Mouse (Mus musculus) gastrocnemius, adult 18-20 months (tissue): ENCODE data around the gene Tomm40. TPM values are rescaled to one million over a fixed set of nuclear protein-coding genes. Genes with fewer than 3 reads are reported as not detected.

Source experiments
- DNase-seq: peaks from one replicate; pipeline ENCODE4 v3.0.0; 2021; ENCODE audit warnings: low spot score
- total RNA-seq, 2 experiments: library from RNA; stranded (reverse); gene quantifications; 2 replicates each; pipeline ENCODE4 v1.2.3; 2021

Gene Tomm40
- total RNA-seq, 2 experiments from 2014 or later, result 40.8 to 44.0 TPM

DNA sequence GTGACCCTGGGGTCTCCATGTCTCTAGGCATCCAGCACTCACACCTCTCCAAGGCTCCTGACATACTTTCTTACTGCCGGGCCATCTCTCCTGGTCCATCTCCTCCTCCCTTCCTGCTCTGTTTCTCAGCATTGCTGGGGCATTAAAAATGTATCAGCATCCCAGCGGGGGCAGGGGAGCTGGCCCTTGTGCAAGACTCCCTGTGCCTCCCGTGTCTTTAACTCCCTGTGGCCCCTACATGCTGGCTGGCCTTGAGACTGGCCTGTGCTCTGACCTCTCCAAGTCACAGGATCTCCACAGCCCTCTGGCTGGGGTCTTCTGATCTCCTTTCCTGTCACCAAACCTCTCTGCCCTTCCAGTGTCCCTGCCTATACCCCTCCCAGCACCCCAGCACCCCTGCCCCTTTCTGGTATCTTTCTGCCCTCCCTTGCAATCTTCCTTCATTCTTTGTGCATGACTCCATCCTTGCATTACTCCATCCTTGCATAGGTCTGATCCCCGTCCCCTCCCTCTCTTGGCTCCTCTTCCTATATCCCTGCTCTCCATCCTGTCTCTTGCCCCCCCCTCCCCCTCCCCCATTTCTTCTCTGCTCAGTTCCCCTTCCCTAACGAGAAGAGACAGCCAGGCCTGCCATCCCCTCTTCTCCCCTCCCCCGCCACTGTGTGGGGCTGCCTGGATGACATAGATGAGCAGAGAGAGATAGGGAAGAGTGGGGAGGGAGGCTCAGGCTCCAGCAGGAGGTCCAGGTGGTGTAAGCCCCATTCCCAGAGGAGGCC is 31.4 kb upstream of the Tomm40 start:
- no peak for DNase-seq

DNA sequence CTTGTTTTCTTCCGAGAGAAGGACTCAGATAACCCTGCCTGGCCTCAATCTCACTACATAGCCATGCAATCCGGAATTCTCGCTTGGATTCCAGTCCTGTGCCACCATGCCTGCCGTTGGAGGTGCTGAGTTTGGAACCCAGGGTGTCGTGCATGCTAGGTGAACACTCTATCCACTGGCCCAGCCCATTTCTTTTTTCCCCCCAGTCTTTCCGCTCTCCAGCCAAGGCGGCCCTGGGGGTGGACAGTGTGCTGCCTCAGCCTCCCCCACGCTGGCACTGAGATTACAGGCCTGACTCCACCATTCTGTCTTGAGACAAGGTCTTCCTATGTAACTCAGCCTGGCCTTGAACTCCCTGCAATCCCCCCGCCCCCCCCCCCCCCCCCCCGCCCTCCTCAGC is 30.7 kb upstream of the Tomm40 start:
- DNase-seq, result no peak

DNA sequence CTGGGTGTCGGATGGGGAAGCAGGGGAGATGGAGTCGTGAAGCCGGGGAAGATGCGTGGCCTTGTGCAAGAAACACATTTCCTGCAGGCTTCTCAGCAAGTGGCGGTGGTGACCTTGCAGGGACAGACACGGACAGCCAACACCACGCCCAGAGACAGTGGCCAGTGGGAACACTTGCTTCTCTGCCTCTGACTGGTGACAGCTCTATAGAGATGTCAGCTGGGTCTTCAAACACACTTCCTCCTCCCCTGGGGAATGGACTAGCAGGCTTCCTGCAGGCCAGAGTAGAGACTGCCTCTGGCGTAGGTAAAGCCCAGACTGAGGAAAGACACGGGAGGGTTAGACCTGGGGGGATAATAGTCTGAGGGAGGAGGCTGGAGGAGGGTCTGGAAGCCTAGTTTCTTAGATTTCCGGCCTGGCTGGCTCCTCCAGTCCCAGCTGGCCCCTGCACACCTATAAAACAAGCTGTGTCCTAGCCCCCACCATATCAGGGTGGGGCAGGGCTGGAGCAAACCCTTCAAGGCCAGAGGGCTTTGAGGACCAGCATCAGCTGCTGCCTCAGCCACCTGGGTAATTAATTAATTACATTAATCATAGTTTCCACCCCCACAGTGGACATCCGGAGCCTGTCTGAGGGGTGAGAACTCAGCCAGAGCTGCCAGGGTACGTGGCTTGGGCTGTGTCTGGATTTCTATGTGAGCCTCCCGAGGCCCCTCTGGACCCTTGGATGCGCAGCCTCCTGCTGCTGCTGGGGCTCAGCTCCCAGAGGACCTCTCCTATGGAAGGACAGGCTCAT is 29.6 kb upstream of the Tomm40 start:
- DNase-seq, result no peak

DNA sequence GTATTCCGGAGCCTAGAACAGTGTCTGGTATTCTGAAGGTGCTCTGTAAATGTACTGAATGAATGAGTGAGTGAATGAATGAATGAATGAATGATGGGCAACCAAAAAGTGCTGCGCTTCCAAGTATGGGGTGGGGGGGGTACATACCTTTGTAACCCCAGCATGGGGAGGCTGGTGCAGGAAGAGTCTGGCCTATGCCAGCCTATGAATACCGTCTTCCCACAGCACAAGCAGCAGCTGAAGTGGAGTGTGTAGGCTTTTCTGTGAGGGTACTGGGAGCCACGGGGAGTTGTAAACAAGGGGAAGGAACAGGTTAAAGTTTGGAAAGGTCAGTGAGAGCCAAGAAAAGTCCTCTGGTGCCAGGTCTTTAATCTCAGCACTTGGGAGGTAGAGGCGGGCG is 28.6 kb upstream of the Tomm40 start:
- no peak for DNase-seq

DNA sequence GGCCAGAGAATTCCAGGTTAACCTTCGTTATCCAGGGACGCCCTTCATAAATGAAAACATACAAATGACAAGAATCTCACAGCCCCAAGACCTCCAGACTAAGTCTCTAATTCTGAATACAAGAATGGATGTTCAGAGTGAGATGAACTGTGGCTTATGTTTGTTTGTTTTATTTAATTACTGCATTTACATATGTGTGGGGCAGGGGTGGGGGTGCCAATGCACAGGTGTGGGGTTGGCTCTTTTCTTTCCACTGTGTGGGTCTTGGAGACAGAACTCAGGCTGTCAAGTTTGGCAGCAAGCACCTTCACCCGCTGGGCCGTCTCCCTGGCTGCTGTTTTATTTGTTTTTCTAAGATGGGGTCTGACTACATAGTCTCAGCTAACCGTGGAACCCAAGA is 27.2 kb upstream of the Tomm40 start:
- DNase-seq, result no peak

DNA sequence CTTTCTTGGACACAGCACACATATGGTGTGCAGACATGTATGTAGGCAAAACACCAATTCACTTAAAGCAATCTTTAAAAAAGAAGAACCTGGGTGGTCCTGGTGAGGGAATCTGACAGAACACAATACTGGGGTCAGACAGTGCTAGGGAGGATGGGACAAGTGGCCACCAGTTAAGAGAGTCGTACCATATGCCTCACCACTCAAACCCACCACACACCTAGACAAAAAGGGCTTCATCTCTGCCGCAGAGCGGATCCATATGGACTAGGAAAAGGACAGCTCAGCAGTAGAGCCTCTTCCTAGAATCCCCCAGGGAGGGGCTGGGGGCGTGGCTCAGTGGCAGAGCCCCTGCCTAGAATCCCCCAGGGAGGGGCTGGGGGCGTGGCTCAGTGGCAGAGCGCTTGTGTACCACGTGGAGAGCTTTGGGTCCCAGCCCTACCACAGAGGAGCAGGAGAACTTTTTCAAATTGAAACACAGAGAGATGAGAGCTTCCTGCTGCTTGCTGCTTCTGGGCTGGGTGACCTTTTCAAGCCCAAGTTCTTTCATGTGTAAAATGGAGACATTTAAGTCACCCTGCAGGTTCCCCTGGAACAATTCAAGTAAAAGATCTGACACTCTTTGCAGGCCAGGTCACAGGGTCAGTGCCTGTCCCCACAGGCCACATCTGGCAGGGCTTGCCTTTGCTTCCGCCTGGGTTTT is 26.2 kb upstream of the Tomm40 start:
- DNase-seq, result no peak

DNA sequence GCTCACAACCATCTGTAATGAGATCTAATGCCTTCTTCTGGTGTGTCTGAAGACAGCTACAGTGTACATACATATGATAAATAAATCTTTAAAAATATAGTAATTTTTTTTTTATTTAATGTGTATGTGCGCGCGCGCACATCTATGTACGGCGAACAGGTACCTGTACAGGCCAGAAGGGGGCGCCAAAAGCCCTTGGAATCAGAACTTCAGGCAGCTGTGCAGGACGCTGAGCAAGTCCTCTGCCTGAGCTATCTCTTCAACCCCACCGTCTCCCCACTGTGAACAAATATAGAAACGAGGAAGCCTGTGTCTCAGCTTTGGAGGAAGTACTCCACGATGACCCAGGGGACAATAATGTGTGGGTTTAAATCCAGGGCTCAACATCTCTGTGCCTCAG is 25.0 kb upstream of the Tomm40 start:
- DNase-seq, result no peak

DNA sequence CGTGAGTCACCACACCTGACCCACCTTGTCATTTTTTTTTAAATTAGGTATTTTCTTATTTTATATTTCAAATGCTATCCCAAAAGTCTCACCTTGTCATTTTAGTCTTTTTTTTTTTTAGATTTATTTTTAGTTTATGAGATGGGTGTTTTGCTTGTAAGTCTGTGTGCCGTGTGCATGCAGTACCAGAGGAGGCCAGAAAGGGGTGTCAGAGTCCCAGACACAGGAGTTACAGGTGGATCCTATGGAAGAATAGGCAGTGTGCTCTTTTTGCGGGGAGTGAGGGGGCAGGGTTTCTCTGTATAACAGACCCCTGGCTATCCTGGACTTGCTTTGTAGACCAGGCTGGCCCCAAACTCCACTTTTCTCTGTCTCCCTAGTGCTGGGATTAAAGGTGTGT is 23.5 kb upstream of the Tomm40 start:
- DNase-seq, result no peak

DNA sequence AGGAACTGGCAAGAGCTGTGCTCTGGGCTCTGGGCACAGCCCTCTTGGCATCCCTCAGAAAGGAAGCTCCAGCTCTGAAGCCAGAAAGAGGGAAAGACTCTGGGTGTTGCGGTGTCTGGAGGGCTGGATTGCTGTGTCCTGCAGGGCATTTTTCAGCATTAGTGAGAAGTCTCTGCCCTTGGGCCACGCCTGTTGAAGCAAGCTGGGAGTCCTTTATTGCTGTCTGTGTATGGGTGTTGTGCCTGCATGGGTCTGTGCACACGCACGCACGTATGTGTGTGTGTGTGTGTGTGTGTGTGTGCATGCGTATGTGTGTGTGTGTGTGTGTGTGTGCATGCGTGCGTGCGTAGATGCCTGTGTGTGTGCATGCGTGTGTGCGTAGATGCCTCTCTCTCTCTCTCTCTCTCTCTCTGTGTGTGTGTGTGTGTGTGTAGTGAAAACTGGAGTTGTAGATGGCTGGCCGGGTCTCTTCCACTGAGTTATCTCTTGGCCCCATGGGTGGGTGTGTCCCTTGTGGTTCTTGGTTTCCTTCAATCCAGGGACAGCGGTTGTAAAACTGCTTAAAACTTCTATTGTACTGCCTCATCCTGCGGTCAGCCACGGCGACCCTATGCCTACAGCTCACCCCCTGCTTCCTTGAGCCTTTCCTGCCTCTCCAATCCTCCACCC is 21.3 kb upstream of the Tomm40 start:
- no peak for DNase-seq

DNA sequence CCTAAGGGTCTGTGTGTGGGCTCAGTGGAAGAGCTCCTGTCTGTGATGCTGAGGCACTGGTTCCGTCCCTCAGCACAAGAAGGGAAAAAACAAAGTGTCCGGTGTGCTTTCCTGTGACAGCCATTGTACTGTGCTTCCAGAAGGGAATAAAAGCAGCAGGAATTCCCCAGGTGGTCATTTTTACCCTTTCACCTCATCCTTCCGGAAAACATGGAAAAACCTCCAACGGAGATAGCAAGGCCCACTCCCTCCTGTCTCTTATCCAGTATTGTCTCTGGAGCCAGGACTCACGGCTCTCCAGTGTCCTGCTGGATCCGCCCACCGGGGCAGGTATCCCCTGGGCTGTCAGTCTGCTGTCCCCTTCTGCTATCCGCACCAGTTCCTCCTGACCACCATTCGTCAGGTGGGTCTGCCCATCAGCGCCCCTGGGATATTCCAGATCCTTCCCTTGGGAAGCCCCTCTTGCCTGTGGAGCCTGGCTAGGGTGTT is 19.0 kb upstream of the Tomm40 start:
- DNase-seq, result no peak

DNA sequence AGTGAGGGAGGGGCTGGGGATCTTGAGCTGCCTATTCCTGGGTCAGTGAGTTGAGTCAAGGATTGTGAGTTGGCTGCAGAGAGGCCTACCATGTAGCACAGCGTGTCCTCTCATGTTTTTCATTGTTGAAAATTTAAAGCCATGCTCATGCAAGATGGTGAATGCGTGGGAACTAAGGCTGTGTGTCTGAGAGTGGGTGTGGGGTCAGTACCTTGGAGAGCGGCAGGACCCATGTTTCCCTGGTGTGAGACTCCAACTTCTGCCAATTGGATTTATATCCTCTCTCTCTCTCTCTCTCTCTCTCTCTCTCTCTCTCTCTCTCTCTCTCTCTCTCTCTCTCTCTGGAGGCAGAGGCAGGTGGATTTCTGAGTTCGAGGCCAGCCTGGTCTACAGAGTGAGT is 11.3 kb upstream of the Tomm40 start:
- DNase-seq, result no peak

DNA sequence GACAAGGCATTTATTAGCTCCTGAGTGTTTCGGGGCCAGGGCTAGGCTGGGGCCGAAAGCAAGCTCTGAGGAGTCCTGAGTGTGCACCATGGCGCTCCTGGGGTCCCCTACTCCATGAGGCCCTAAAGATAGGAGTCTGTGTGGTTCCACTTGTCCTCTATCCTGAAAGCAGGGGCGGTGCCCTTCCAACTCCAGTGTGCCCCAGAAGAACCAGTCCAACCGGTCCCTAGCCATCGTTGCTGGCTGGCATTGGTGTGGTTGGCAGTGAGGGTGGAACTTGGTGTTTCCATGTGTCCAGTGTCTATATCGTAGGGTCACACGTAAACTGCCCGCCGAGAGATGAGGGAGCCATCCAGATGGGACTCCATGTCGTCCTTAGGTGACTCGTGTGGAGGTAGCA is 8.9 kb upstream of the Tomm40 start:
- no peak for DNase-seq

DNA sequence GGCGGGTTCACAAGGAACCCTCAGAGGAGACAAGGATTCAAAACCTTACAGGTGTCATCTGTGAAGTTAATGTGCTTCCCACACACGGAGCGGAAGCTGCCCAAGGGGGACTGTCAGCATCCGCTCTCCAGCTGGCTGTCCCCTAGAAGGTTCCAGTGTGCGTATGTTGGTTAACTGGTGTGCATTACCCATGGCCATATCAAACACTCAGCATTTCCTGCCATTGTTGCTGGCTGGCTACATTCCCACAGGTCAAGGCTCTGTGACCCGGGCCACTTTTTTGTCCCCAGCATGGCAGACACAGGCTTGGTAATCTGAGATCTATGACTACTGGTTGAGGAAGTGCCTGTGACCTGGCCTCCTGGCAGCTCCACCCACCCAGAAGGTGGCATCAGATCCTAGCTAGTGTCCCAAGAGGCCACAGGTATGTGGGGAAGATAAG is 7.5 kb upstream of the Tomm40 start:
- DNase-seq, result no peak

DNA sequence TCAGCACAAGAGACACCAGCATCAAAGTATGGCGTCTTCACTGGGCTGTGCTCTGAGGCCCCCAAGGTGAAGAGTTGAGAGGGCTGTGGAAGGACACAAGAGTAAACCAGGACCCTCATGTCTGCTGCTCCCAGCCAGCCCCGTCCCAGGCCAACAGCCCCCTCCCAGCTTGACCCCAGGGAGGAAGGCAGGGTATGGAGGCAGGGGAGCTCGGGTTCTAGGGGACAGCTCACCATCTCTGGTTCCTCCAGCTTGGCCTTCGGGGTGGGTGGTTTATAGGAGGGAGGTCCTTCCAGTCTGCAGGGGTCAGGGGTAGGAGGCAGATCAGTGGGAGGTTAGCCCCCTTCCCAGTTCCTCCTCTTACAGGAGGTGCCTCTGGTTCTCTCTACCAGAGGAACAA is 4.0 kb upstream of the Tomm40 start:
- DNase-seq, result no peak

DNA sequence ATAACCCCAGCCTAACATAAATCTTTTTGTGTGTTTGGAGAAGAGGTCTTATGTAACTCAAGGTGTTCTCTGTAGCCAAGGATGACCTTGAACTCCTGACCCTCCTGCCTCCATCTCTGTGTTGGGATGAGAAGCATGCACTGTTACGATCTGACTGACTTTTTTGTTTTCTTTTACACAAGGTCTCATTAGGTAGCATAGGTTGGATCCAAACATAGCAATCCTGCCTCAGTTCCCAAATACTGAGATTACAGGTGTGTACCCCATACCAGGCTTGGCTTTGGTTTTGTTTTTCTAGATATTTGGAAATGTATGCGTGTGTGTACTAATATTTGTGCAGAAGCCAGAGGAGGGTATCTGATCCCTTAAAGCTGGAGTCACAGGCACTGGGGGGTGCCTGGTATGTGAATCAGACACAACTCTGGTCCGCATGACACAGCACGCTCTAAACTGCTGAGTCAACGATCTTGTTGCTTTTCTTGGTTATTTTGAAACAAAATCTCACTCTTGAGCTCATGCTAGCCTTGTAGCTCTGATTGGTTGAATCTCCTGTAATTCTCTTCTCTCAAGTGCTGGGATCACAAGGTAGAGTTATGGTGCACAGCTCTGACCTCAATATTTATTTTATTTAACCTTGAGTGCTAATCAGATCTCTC is 3.2 kb upstream of the Tomm40 start:
- DNase-seq, result no peak

DNA sequence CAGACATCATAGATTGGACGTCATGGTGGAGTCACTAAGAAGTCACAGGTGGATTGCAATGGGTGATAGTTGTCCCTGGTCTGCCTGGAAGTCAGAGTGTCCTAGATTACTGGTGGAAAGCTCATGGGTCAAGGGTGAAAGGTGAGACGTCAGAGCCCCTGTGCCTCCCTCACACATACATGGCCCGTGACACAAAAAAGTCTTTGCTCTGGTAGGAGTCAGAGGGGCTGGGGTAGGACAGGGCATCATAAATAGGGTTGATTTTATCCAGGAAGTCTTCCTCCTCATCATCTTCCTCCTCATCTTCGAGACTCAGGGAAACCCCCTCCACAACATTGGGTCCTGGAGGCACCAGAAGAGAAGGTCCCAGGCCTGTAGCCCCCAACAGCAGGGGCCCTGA is 2.1 kb upstream of the Tomm40 start:
- no peak for DNase-seq

DNA sequence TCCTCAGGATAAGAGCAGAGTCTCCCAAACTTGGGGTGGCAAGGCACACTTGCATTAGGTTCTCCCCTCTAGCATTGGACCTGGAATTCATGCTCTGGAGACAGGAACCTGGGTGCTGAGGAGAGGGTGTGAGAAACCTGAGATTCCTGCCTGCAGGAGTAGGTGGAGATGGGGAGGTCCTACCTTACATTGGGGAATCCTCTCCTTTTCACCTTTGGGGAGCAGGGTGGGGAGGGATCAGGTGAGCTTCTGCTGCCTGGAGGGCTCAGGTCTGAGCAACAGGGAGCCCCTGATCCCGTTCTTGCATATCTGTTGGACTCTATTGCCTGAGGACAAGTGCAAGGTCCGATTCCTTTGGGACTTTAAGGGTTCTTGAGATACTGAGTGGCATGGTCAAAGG is 1.6 kb upstream of the Tomm40 start:
- no peak for DNase-seq

DNA sequence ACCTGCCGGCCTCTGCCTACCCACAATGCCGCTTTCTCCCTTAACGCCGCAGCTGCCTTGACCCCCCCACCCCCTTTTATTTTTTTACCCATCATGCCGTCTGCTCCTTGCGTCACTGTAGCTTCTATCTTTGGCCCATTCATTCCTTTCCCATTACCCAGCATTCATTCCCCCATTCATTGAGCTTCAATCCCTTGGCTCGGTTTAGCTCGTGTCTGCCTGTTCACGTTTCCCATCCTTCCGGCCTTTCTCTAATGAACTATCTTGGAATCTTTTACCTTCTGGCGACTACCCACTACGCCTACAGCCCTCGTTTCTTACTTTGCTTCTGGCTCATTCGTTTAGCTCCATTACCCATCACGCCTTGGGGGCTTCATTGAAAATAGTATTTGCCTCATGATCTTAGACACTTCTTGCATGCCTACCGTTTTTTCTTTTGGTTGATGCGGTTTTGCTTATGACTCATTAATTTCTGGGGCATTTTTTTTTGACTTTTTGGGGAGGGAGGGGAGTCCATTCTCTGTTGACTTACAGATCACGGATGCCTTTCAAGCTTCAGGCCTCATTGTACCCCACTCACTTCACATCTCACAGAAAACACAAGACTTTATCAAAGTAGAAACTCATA is 931 bp upstream of the Tomm40 start:
- DNase-seq, result no peak

DNA sequence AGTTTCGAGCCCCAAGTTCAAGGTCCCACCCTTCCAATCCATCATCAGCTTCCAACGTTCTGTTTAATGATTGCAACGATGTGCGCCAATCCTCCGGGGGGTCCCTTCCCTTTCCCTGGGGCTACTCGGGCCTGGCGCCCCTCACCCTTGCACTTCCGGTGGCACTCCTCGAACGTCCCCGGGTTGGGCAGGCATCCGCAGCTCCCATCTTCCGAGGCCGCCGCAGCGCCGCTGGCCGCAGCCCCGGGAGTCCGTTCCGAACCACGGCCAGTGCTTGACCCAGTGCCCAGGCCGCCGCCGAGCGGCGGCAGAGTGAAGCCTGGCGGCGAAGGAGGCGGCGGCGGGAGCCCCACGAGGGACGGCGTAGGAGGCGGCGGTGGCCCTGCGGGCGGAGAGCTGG is 402 bp downstream of the Tomm40 start:
- DNase-seq, result no peak

DNA sequence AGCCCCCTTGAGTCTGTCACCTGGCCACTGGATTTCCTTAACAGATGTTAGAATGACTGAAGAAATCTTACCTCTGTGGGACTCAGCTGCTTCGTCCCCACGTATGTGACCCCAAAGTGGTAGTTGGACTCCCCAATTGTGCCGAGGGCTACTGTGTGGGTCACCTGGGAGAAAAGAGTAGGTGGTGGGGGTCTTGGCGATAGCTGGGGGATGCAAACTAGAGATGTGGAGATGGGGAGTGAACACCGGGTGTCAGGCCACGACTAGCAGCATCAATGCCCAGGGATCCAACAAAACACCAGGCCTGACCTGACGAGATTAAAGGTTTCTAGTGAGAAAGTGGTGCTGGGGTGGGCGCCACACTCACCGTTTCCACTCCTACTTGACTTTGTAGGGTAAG is 1.6 kb downstream of the Tomm40 start:
- no peak for DNase-seq

DNA sequence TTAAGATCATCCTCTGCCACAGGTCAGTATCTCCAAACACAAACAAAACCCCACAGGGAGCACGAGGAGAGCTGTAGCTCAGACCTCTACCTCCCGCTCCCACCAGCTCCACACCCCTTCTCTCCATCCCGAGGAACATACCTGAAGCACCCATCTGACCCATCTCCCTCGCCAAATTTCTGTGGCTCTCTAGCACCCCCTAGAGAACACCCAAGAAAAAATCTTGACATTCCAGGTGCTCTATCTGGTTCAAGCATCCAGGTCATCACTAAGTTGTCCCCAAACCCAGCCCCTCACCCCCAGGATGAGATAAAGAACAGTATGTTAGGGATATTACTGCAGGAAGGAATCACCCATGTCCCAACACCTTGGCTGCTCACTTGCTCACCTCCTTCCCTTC is 2.0 kb downstream of the Tomm40 start:
- peak; percentile 34 for DNase-seq
